Mouse (Mus musculus): ENCODE measurements around the gene Prpf38b. TPM values are rescaled to one million over a fixed set of nuclear protein-coding genes. Genes with fewer than 3 reads are reported as not detected.

Gene Prpf38b
- total RNA-seq (2021): 77.1 and 78.8 TPM in 2 replicates
- long read RNA-seq, transcript Prpf38b-201 (6 exons, 3,026 nt): major isoform, 36 of 55 reads
- long read RNA-seq, partial matches to known transcripts: 4 of 55 reads
- long read RNA-seq, other reads (novel, unspliced or antisense): 13 of 55 reads

GRCm38 (mm10) chr3:108911548-108912413 lies at the start of gene Prpf38b:
Gene Prpf38b (minus strand): TSS chr3:108911727.
- peak; percentile 96 for DNase-seq

GRCm38 (mm10) chr3:108961226-108961625 lies 49.7 kb upstream of the Prpf38b start:
- no peak for DNase-seq

GRCm38 (mm10) chr3:108959680-108960295 lies 48.3 kb upstream of the Prpf38b start:
- no peak for DNase-seq

GRCm38 (mm10) chr3:108957976-108958375 lies 46.4 kb upstream of the Prpf38b start:
- no peak for DNase-seq

GRCm38 (mm10) chr3:108940996-108941395 lies 29.5 kb upstream of the Prpf38b start:
- DNase-seq: no peak

GRCm38 (mm10) chr3:108940001-108940633 lies 28.6 kb upstream of the Prpf38b start, which contains the start of gene Gm9857:
Gene Gm9857 (minus strand): TSS chr3:108940445.
- DNase-seq: no peak

GRCm38 (mm10) chr3:108939573-108939972 lies 28.0 kb upstream of the Prpf38b start, which contains the start of gene Henmt1:
Gene Henmt1 (plus strand): TSS chr3:108939873.
- DNase-seq: no peak

GRCm38 (mm10) chr3:108938691-108939090 lies 27.2 kb upstream of the Prpf38b start:
- DNase-seq: no peak

- DNase-seq: peak; percentile 12
Measured at GRCm38 (mm10) chr3:108933557-108933956, 22.0 kb upstream of the Prpf38b start.

GRCm38 (mm10) chr3:108926308-108926707 lies 14.8 kb upstream of the Prpf38b start:
- no peak for DNase-seq

GRCm38 (mm10) chr3:108925677-108926076 lies 14.2 kb upstream of the Prpf38b start:
- DNase-seq: no peak

GRCm38 (mm10) chr3:108921822-108922221 lies 10.3 kb upstream of the Prpf38b start:
- DNase-seq: no peak

GRCm38 (mm10) chr3:108920442-108921070 lies 9.0 kb upstream of the Prpf38b start:
- DNase-seq: no peak

GRCm38 (mm10) chr3:108918852-108919251 lies 7.3 kb upstream of the Prpf38b start:
- DNase-seq: no peak

- DNase-seq: no peak
Measured at GRCm38 (mm10) chr3:108917986-108918385, 6.5 kb upstream of the Prpf38b start.

GRCm38 (mm10) chr3:108916857-108917256 lies 5.3 kb upstream of the Prpf38b start:
- DNase-seq: no peak

GRCm38 (mm10) chr3:108915999-108916398 lies 4.5 kb upstream of the Prpf38b start:
- no peak for DNase-seq

GRCm38 (mm10) chr3:108911081-108911547 lies 413 bp downstream of the Prpf38b start:
- no peak for DNase-seq

- DNase-seq: no peak
Measured at GRCm38 (mm10) chr3:108910303-108911080, 1.0 kb downstream of the Prpf38b start.

GRCm38 (mm10) chr3:108902934-108903333 lies 8.6 kb downstream of the Prpf38b start:
- no peak for DNase-seq

- no peak for DNase-seq
Measured at GRCm38 (mm10) chr3:108902038-108902437, 9.5 kb downstream of the Prpf38b start.

Measured in adrenal gland, postnatal 25 days (tissue).